Mouse (Mus musculus): ENCODE results near the gene Angptl6. TPM values are rescaled to one million over a fixed set of nuclear protein-coding genes. Genes with fewer than 3 reads are reported as not detected.
"Not testable (repeated sequence)": the region's sequence is repeated elsewhere in the genome, so short reads cannot be mapped to it uniquely, and the experiment has no call there.

Gene Angptl6
- polyA plus RNA-seq, 1 experiment from 2014 or later: 9.4 TPM

- ATAC-seq (replicated peaks; ENCODE audit: low FRiP score) (no peak), DNase-seq (ENCODE audit: low spot score) (no peak)
- H3K4me1 ChIP-seq (replicated peaks; ENCODE audit: control insufficient read depth, insufficient read depth, low read length): no peaks in the 10 kb centered on the region
- no peaks in the 10 kb centered on the region for H3K9me3 ChIP-seq (ENCODE audit: control insufficient read depth, low read length)
- no peaks in the 10 kb centered on the region for H3K27me3 ChIP-seq (replicated peaks; ENCODE audit: control insufficient read depth, insufficient read depth, low read length)
- no peak overlapping the region for H3K9ac ChIP-seq (ENCODE audit: low read depth, low read length)
- 55% methylated on average over 6 of the region's 6 CpGs for WGBS
- no peak overlapping the region for H3K4me2 ChIP-seq
- no peak overlapping the region for H3K4me3 ChIP-seq (ENCODE audit: low read depth, low read length)
- no peak overlapping the region for H3K27ac ChIP-seq (ENCODE audit: low read depth, low read length)
- H3K36me3 ChIP-seq (ENCODE audit: control insufficient read depth, insufficient read depth, low read length): no peaks in the 10 kb centered on the region
Observed at GRCm38 (mm10) chr9:20838931-20839330, 40.6 kb downstream of the Angptl6 start.

GRCm38 (mm10) chr9:20837184-20837947, 42.2 kb downstream of the Angptl6 start:
- no peaks in the 10 kb centered on the region for H3K4me1 ChIP-seq (replicated peaks; ENCODE audit: control insufficient read depth, insufficient read depth, low read length)
- no peak overlapping the region for H3K4me2 ChIP-seq
- 82% methylated on average over 9 of the region's 9 CpGs for WGBS
- ATAC-seq (replicated peaks; ENCODE audit: low FRiP score): no peak
- H3K9me3 ChIP-seq (ENCODE audit: control insufficient read depth, low read length): no peaks in the 10 kb centered on the region
- no peaks in the 10 kb centered on the region for H3K36me3 ChIP-seq (ENCODE audit: control insufficient read depth, insufficient read depth, low read length)
- DNase-seq (ENCODE audit: low spot score): no peak
- no peak overlapping the region for H3K9ac ChIP-seq (ENCODE audit: low read depth, low read length)
- H3K27me3 ChIP-seq (replicated peaks; ENCODE audit: control insufficient read depth, insufficient read depth, low read length): no peaks in the 10 kb centered on the region
- H3K27ac ChIP-seq (ENCODE audit: low read depth, low read length): no peak overlapping the region
- no peak overlapping the region for H3K4me3 ChIP-seq (ENCODE audit: low read depth, low read length)

GRCm38 (mm10) chr9:20835431-20835954, 44.0 kb downstream of the Angptl6 start:
- H3K27ac ChIP-seq (ENCODE audit: low read depth, low read length); H3K4me2 ChIP-seq: not testable (repeated sequence)

GRCm38 (mm10) chr9:20834881-20835280, 44.6 kb downstream of the Angptl6 start:
- Histone ChIP-seq H3K9ac (ENCODE audit: low read depth, low read length) (no peak overlapping the region), H3K9me3 (ENCODE audit: control insufficient read depth, low read length) (no peaks in the 10 kb centered on the region), H3K36me3 (ENCODE audit: control insufficient read depth, insufficient read depth, low read length) (no peaks in the 10 kb centered on the region), H3K4me1 (replicated peaks; ENCODE audit: control insufficient read depth, insufficient read depth, low read length) (no peaks in the 10 kb centered on the region), H3K4me2 (no peak overlapping the region), H3K27me3 (replicated peaks; ENCODE audit: control insufficient read depth, insufficient read depth, low read length) (peaks cover 2% of the 10 kb centered on the region; the same call in 1 of the 2 replicates), H3K4me3 (ENCODE audit: low read depth, low read length) (no peak overlapping the region), H3K27ac (ENCODE audit: low read depth, low read length) (no peak overlapping the region)
- DNase-seq (ENCODE audit: low spot score) (no peak), ATAC-seq (replicated peaks; ENCODE audit: low FRiP score) (no peak)
- 67% methylated on average over 1 of the region's 1 CpGs for WGBS

More at GRCm38 (mm10) chr9:20835431-20835954, 44.0 kb downstream of the Angptl6 start:
- WGBS: 71% methylated on average over 11 of the region's 11 CpGs
- not testable (repeated sequence) for H3K27me3 ChIP-seq (replicated peaks; ENCODE audit: control insufficient read depth, insufficient read depth, low read length); H3K4me1 ChIP-seq (replicated peaks; ENCODE audit: control insufficient read depth, insufficient read depth, low read length); H3K9me3 ChIP-seq (ENCODE audit: control insufficient read depth, low read length); H3K9ac ChIP-seq (ENCODE audit: low read depth, low read length); H3K36me3 ChIP-seq (ENCODE audit: control insufficient read depth, insufficient read depth, low read length); DNase-seq (ENCODE audit: low spot score); H3K4me3 ChIP-seq (ENCODE audit: low read depth, low read length); ATAC-seq (replicated peaks; ENCODE audit: low FRiP score)

- DNase-seq (ENCODE audit: low spot score) (peak; percentile 84), ATAC-seq (replicated peaks; ENCODE audit: low FRiP score) (peak; percentile 58)
- H3K4me1 ChIP-seq (replicated peaks; ENCODE audit: control insufficient read depth, insufficient read depth, low read length): no peaks in the 10 kb centered on the region
- no peak overlapping the region for H3K4me3 ChIP-seq (ENCODE audit: low read depth, low read length)
- peaks cover 2% of the 10 kb centered on the region; the same call in 1 of the 2 replicates for H3K27me3 ChIP-seq (replicated peaks; ENCODE audit: control insufficient read depth, insufficient read depth, low read length)
- H3K9ac ChIP-seq (ENCODE audit: low read depth, low read length): no peak overlapping the region
- H3K36me3 ChIP-seq (ENCODE audit: control insufficient read depth, insufficient read depth, low read length): no peaks in the 10 kb centered on the region
- H3K4me2 ChIP-seq: no peak overlapping the region
- WGBS: 14% methylated on average over 19 of the region's 19 CpGs
- H3K27ac ChIP-seq (ENCODE audit: low read depth, low read length): no peak overlapping the region
- H3K9me3 ChIP-seq (ENCODE audit: control insufficient read depth, low read length): no peaks in the 10 kb centered on the region
Observed at GRCm38 (mm10) chr9:20830901-20831643, 48.5 kb downstream of the Angptl6 start.

GRCm38 (mm10) chr9:20828127-20828526, 51.4 kb downstream of the Angptl6 start:
- H3K4me1 ChIP-seq (replicated peaks; ENCODE audit: control insufficient read depth, insufficient read depth, low read length): no peaks in the 10 kb centered on the region
- no peaks in the 10 kb centered on the region for H3K36me3 ChIP-seq (ENCODE audit: control insufficient read depth, insufficient read depth, low read length)
- DNase-seq (ENCODE audit: low spot score) (no peak), ATAC-seq (replicated peaks; ENCODE audit: low FRiP score) (no peak)
- H3K27me3 ChIP-seq (replicated peaks; ENCODE audit: control insufficient read depth, insufficient read depth, low read length): peaks cover 2% of the 10 kb centered on the region; the same call in 1 of the 2 replicates
- WGBS: 87% methylated on average over 1 of the region's 1 CpGs
- no peak overlapping the region for H3K9ac ChIP-seq (ENCODE audit: low read depth, low read length)
- no peaks in the 10 kb centered on the region for H3K9me3 ChIP-seq (ENCODE audit: control insufficient read depth, low read length)
- no peak overlapping the region for H3K27ac ChIP-seq (ENCODE audit: low read depth, low read length)
- no peak overlapping the region for H3K4me3 ChIP-seq (ENCODE audit: low read depth, low read length)
- H3K4me2 ChIP-seq: no peak overlapping the region

- peaks cover 2% of the 10 kb centered on the region; the same call in 1 of the 2 replicates for H3K27me3 ChIP-seq (replicated peaks; ENCODE audit: control insufficient read depth, insufficient read depth, low read length)
- H3K27ac ChIP-seq (ENCODE audit: low read depth, low read length): no peak overlapping the region
- ATAC-seq (replicated peaks; ENCODE audit: low FRiP score): no peak
- H3K4me1 ChIP-seq (replicated peaks; ENCODE audit: control insufficient read depth, insufficient read depth, low read length): no peaks in the 10 kb centered on the region
- H3K4me3 ChIP-seq (ENCODE audit: low read depth, low read length): no peak overlapping the region
- H3K9me3 ChIP-seq (ENCODE audit: control insufficient read depth, low read length): no peaks in the 10 kb centered on the region
- no peaks in the 10 kb centered on the region for H3K36me3 ChIP-seq (ENCODE audit: control insufficient read depth, insufficient read depth, low read length)
- H3K4me2 ChIP-seq: no peak overlapping the region
- no peak overlapping the region for H3K9ac ChIP-seq (ENCODE audit: low read depth, low read length)
- 66% methylated on average over 5 of the region's 5 CpGs for WGBS
- no peak for DNase-seq (ENCODE audit: low spot score)
Observed at GRCm38 (mm10) chr9:20825781-20826180, 53.7 kb downstream of the Angptl6 start.

Measured in liver, embryonic 11.5 days (tissue).